Mouse (Mus musculus) neural tube, embryonic 12.5 days (tissue): Measurements from ENCODE around the gene Sema5b. TPM values are rescaled to one million over a fixed set of nuclear protein-coding genes. Genes with fewer than 3 reads are reported as not detected.

ENCODE experiments used
- ATAC-seq: fragments of 200-750 bp; cut with Nextera tagmentation; 2 replicates; pipeline ENCODE4 v1.8.0; 2017; ENCODE audit warnings: low read depth, mild to moderate bottlenecking, moderate TSS enrichment, moderate library complexity; ENCODE audit not compliant: low FRiP score
- H3K27ac ChIP-seq: fragments of 300-500 bp; sonication (generic); 2 replicates; pipeline ENCODE4 v1.5.1; 2016
- H3K27me3 ChIP-seq: fragments of 300-500 bp; sonication (generic); replicated peaks from 2 replicates; pipeline ENCODE4 v1.6.1; 2016; ENCODE audit warnings: mild to moderate bottlenecking
- H3K36me3 ChIP-seq: fragments of 300-500 bp; sonication (generic); 2 replicates; pipeline ENCODE4 v1.6.1; 2016; ENCODE audit warnings: mild to moderate bottlenecking
- H3K4me1 ChIP-seq: fragments of 300-500 bp; sonication (generic); 2 replicates; pipeline ENCODE4 v1.6.1; 2016
- H3K4me2 ChIP-seq: fragments of 300-500 bp; sonication (generic); replicated peaks from 2 replicates; pipeline ENCODE4 v1.6.1; 2016; ENCODE audit warnings: mild to moderate bottlenecking
- H3K4me3 ChIP-seq: fragments of 300-500 bp; sonication (generic); 2 replicates; pipeline ENCODE4 v1.5.1; 2016
- H3K9ac ChIP-seq: fragments of 300-500 bp; sonication (generic); 2 replicates; pipeline ENCODE4 v1.6.1; 2016; ENCODE audit warnings: mild to moderate bottlenecking
- H3K9me3 ChIP-seq: fragments of 300-500 bp; sonication (generic); 2 replicates; pipeline ENCODE4 v1.6.1; 2016; ENCODE audit warnings: mild to moderate bottlenecking
- WGBS: fragments of 180-500 bp; shearing (Covaris S2); methylation state at CpG from one replicate; pipeline ENCODE4 v1.1.7; 2016; 5-methylcytosine and 5-hydroxymethylcytosine counted together
- polyA plus RNA-seq: library from polyadenylated mRNA; unstranded; fragments of >200 nt; fragmentation: Nextera tagmentation; extraction: Ambion mirVana; gene quantifications from 2 replicates; pipeline ENCODE4 v1.2.1, GENCODE M21; 2016

The Sema5b gene
- polyA plus RNA-seq, 1 experiment from 2014 or later = 46.1 TPM

GRCm38 (mm10) chr16:35704796-35705195 lies 163.9 kb downstream of the Sema5b start:
- no peak overlapping the region for H3K9ac ChIP-seq
- H3K9me3 ChIP-seq = no peaks in the 10 kb centered on the region
- H3K27me3 ChIP-seq = no peaks in the 10 kb centered on the region
- H3K4me1 ChIP-seq = peaks cover 11% of the 10 kb centered on the region; the same call in 1 of the 2 replicates
- H3K4me3 ChIP-seq = no peak overlapping the region
- no peak for ATAC-seq
- no peak overlapping the region for H3K27ac ChIP-seq
- H3K4me2 ChIP-seq = no peak overlapping the region
- no peaks in the 10 kb centered on the region for H3K36me3 ChIP-seq
- WGBS = 70% methylated on average over 14 of the region's 14 CpGs

GRCm38 (mm10) chr16:35707004-35707403 lies 166.1 kb downstream of the Sema5b start:
- Histone ChIP-seq H3K27ac (no peak overlapping the region), H3K4me1 (peaks cover 14% of the 10 kb centered on the region; the same call in 1 of the 2 replicates), H3K36me3 (no peaks in the 10 kb centered on the region), H3K27me3 (no peaks in the 10 kb centered on the region), H3K4me3 (no peak overlapping the region), H3K9ac (no peak overlapping the region), H3K9me3 (no peaks in the 10 kb centered on the region), H3K4me2 (no peak overlapping the region)
- 90% methylated on average over 5 of the region's 5 CpGs for WGBS
- no peak for ATAC-seq

GRCm38 (mm10) chr16:35711004-35711403 lies 170.1 kb downstream of the Sema5b start:
- no peak for ATAC-seq
- Histone ChIP-seq H3K4me2 (no peak overlapping the region), H3K9ac (no peak overlapping the region), H3K27ac (no peak overlapping the region), H3K9me3 (no peaks in the 10 kb centered on the region), H3K27me3 (no peaks in the 10 kb centered on the region), H3K4me3 (no peak overlapping the region), H3K36me3 (no peaks in the 10 kb centered on the region), H3K4me1 (peaks cover 9% of the 10 kb centered on the region; the same call in 1 of the 2 replicates)
- 62% methylated on average over 7 of the region's 7 CpGs for WGBS

- Histone ChIP-seq H3K27ac (no peak overlapping the region), H3K9ac (no peak overlapping the region), H3K9me3 (no peaks in the 10 kb centered on the region), H3K4me2 (no peak overlapping the region), H3K27me3 (no peaks in the 10 kb centered on the region), H3K4me3 (no peak overlapping the region), H3K36me3 (0 out of 2 replicates have a peak, but pooled peaks cover 3% of the 10 kb centered on the region), H3K4me1 (peaks cover 9% of the 10 kb centered on the region; the same call in 1 of the 2 replicates)
- WGBS = 90% methylated on average over 7 of the region's 7 CpGs
- ATAC-seq = no peak
Observed at GRCm38 (mm10) chr16:35713606-35714005, 172.7 kb downstream of the Sema5b start.

Other genes with a start within 250 kb of the Sema5b start
- gene Sec22a, start 177.2 kb upstream of the Sema5b start, polyA plus RNA-seq = 35.3 and 38.9 TPM in 2 replicates
- 21.9 and 24.0 TPM in 2 replicates for gene Pdia5, start 50.3 kb upstream of the Sema5b start, polyA plus RNA-seq
- 33.4 and 34.9 TPM in 2 replicates for gene Dirc2, start 228.2 kb downstream of the Sema5b start, polyA plus RNA-seq
- gene Hspbap1, start 229.2 kb downstream of the Sema5b start, polyA plus RNA-seq = 20.0 and 21.9 TPM in 2 replicates